Mouse (Mus musculus) mouse embryonic stem cell (cell line): ENCODE results near the gene Mutyh.

Experiments used
- in situ Hi-C, 2 experiments: fragments of 300-500 bp; cut with MboI; formaldehyde crosslinking; loops; 1 replicate in 1 of 2; 3 replicates in 1 of 2; pipeline ENCODE4 v1.14.3; 2019 to 2020; ENCODE audit warnings: low sequenced_read_pairs in 2 of 2, low pct_unique_long_range_greater_than_20kb in 1 of 2, mixed read lengths in 1 of 2; ENCODE audit not compliant: unreplicated experiment in 1 of 2

Mutyh gene

DNA sequence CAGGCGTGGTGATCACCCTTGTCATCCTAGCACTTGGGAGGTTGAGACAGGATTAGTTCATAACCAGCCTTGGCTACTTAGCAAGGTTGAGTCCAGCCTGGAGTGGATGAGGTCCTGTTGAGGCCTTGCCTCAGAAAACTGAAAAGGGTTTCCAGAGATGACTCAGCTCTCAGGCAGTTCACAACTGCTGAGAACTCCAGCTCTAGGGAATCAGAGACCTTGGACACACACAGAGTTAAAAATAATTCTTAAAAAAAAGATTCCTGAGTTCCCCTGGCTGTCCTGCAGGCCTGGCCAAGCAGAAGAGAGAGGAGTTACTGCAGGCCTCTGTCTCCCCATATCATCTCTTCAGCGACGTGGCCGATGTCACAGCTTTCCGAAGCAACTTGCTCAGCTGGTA lies 7.8 kb downstream of the Mutyh start:
- in situ Hi-C loops, result loop anchor here in 1 of 2 experiments (25.0 kb wide), 1 partner anchor 322 kb away; the partner anchor contains the start of genes Btbd19, Plk3 and Tctex1d4

DNA sequence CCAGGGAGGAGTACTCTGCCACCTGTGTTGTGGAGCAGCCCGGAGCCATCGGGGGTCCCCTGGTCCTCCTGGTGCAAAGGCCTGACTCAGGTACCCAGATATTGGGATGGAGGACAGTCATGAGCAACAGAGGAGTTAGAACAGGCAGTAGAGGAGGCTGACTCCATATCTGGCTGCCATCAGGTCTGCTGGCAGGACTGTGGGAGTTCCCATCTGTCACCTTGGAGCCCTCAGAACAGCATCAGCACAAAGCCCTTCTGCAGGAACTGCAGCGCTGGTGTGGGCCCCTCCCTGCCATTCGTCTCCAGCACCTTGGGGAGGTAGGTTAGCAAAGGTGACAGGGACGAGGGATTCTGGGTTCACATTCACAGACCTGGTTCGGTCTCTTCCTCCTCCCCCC lies 10.0 kb downstream of the Mutyh start:
- in situ Hi-C loops, result loop anchor here in 1 of 2 experiments (25.0 kb wide), 1 partner anchor 320 kb away; the partner anchor contains the start of genes Btbd19, Plk3 and Tctex1d4

DNA sequence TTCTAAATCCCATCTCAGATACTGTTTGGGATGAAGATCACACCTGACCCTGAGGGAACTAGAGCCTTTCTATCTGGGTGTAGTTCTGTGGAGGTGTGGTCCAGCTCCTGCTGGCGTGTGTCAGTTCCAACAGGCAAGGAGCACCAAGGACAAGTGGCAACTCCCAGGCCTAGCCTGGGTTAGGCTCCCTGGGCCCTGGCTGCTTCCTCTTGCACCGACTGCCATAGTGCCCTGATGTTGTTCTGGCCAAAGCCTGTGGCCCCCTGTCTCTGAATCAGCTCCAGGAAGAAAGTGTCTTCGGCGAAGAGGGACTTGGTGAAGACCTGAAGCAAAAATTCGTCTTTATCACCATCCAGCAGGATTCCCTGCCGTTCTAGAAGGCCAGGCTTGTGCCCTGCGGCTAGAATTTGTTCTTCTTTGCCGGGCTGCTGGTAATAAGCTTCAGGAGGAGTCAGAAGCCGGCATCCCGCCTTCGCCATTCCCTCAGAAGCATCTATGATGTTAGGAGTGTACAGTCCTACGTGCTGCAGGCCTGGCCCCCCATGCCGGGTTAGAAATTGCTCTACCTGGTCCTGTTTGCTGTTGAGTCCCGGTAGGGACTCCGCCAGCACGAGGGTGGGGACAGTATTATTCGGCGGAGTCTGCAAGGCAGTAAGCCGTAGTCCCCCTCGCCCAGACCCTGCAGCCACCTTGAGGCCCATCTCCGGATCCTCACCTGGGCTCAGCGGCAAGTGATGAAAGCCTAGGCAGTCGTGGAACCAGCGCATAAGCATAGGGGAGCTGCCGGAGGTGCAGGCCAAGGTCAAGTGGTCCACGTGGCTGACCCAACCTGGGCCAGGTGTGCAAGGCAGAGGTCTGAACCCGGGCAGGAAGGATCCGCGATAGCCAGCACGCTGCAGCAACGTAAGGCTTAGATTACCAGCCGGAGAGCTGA lies 12.7 kb downstream of the Mutyh start:
- in situ Hi-C loops, result loop anchor here in 1 of 2 experiments (25.0 kb wide), 1 partner anchor 317 kb away; the partner anchor contains the start of genes Btbd19, Plk3 and Tctex1d4

DNA sequence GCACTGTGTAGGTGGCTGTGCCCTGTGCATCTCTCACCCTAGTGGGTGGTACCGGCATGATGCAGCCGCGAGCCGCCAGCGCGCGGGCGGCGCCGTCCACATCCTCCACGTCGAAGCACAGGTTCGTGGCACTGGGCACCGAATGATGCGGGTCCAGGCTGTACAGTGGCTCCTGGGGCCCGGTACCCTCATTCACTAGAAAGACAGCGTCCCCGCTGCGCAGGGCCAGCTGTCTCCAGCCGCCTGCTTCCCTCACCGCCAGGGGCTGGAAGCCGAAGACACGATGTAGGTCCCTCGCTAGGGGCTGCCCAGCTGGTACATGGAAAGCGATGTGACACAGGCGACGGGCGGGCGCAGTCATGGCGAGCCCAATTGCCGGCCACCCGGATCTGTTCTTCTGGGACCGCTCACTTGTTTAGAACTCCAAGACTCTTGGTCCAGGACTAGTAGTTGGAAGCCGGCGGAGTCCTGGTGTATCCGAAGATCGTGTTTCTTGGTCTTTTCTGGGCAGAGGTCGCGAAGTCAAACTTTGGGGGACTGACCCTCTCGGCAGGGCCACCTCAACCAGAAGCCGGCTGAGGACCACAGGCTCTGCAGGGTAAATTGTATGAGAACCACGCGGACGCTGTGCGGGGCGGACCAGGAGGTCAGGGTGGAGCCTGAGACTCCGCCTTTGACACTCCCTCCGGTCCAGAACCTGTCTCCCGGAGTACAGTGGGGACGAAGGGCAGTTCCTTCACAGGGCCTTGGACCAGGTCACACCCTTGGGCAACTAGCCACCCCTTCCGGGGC lies 13.6 kb downstream of the Mutyh start:
- in situ Hi-C loops, result loop anchor here in 1 of 2 experiments (25.0 kb wide), 1 partner anchor 316 kb away; the partner anchor contains the start of genes Btbd19, Plk3 and Tctex1d4

DNA sequence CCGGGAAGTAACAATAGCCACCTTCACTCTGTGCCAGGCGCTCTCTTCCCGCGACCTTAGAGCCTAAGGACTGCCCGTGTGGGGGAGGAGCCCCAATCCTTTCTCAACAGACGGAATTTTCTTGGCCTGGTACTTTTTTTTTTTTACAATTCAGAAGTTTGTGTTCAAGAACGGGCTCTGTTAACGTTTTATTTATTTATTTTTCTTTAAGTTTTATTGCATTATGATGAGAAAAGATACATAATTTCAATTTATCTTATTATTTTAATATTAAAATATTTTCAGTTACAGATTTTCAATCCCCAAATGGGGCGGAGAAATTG lies 14.1 kb downstream of the Mutyh start, which contains the start of gene Hpdl:
Hpdl (minus strand) TSS at position 14 of the 323 bp plus-strand sequence.
- in situ Hi-C loops, result loop anchor here in 1 of 2 experiments (25.0 kb wide), 1 partner anchor 316 kb away; the partner anchor contains the start of genes Btbd19, Plk3 and Tctex1d4

DNA sequence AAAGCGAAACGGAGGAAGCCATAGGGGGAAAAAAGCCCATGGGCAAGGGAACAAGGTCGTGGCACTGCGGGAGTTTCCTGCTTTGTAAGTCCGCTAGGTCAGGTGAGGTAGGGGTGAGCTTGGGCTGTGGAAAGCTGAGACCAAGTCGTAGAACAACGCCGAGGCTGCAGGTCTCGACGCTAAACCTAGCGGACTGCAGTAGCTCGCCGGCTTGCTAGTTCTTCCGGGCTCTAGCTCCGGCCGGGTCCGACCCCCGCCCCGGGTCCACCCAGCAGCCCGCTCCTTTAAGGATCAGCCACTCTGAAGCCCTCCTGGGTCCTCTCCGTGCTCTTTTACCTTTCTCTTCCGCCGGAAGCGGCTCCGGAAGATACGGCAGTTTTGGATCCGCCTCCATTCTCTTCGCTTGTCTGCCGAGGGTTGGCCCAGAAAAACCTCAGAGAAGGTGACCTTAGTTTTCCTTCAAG lies 17.1 kb downstream of the Mutyh start:
- in situ Hi-C loops, result loop anchor here (5.0 to 25.0 kb wide), 2 partner anchors 168 to 313 kb away; partner anchors contain the start of genes Btbd19 (in 2 of the 2), Plk3 (in 2 of the 2), Tctex1d4 (in 2 of the 2) and Urod (in 2 of the 2)

DNA sequence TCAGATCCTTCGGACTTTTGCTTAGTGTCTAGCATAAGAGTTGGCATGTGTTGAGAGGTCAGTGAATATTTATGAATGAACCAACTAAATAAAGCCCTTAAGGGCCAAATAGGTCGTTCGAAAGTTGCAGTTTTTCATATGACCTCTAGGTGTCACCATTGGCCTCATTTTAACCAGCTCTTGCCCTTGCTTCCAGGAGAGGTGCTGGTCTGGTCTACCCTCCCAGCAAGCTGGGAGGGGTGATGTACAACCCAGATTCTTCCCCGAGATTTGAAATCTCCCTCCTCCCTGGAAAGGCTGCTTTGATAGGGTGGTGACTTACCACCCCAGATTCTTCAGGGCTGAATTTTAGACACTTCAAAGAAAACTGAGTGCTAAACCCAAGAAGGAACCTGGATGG lies 20.3 kb downstream of the Mutyh start:
- in situ Hi-C loops, result loop anchor here (5.0 to 25.0 kb wide), 2 partner anchors 164 to 309 kb away; partner anchors contain the start of genes Urod (in 2 of the 2), Btbd19 (in 1 of the 2), Plk3 (in 1 of the 2) and Tctex1d4 (in 1 of the 2)

DNA sequence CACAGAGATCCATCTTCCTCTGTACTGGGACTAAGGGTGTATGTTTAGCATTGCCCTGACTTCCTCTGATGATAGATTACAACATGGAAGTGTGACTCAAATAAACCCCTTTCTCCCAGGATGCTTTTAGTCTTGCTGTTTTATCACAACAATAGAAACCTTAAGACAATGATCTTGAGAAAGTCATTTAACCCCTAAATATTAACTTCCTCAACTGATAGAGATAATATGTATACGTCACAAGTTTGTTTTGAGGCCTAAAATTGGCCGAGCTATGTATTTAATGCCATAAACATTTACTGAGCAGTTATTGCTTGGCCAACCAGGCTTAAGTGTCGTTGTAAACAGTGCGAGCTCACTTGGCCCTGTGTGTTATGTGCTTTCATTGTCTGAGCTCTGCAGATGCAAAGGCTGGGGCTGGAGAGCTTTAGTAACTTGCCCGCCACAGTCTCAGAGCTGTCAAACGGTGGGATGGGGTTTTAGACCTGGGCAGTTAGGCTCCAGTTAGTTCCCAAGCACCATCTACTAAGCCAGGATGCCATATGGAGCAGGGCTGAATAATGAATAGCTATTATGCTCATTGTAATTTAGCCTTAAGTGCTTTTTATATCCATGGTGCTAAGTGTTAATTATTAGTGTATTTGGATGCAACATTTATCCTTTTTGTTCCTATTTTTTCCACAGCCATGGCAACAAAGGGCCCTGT lies 22.0 kb downstream of the Mutyh start:
- in situ Hi-C loops, result loop anchor here (5.0 to 25.0 kb wide), 2 partner anchors 163 to 308 kb away; partner anchors contain the start of genes Urod (in 2 of the 2), Btbd19 (in 1 of the 2), Plk3 (in 1 of the 2) and Tctex1d4 (in 1 of the 2)

DNA sequence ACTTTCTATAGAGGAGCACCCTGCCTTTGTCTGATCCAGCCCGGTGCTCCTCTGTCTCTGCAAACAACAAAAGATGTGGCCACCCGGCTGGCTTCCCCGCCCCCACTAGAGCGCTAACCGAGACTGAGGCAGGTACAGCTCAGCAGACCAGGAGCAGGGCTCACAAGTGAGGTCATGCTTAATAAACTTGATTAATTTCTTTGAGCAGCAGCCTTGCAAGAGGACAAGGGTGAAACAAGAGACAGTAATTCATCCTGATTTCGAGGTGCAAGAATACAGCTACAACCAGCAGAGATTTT lies 22.5 kb downstream of the Mutyh start:
- in situ Hi-C loops, result loop anchor here in 1 of 2 experiments (25.0 kb wide), 1 partner anchor 307 kb away; the partner anchor contains the start of genes Btbd19, Plk3 and Tctex1d4

DNA sequence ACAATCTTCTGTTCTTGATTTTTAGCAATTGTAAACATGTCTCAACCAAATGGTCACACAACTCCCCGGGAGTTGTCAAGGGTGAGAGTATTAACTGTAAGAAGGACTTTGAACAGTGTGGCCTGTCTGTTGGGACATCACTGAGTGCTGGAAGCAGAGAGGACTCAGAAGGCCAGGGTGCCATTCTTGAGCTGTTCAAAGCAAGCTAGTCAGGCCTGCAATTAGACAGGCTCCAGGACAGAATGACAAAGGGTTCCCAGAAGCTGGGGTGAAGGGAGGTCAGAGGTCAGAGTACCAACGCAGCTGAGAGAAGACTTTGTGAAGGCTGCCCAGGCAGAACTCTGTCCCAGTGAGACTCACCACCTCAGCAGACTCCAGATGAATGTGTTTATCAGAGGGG lies 31.5 kb downstream of the Mutyh start:
- in situ Hi-C loops, result loop anchor here in 1 of 2 experiments (25.0 kb wide), 1 partner anchor 298 kb away; the partner anchor contains the start of genes Btbd19, Plk3 and Tctex1d4

DNA sequence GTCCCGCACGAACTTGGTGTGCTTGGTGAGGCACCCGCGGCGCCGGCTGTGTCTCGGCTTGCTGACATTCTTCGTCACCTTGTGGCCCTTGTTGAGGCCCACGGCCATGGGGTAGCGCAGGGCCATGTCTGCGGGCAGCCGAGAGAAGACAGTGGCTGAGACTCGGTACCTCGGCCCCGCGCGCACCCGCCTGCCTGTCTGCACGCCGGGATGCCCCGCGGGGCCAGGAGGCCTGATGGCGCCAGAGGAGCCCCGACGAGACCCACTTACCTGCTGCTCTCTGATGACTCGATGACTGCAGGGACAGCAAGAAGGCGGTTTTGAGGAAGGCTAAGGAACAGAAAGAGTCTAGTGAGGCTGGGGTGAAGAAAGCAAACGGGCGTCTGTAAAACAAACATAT lies 32.6 kb downstream of the Mutyh start:
- in situ Hi-C loops, result loop anchor here in 1 of 2 experiments (25.0 kb wide), 1 partner anchor 297 kb away; the partner anchor contains the start of genes Btbd19, Plk3 and Tctex1d4

DNA sequence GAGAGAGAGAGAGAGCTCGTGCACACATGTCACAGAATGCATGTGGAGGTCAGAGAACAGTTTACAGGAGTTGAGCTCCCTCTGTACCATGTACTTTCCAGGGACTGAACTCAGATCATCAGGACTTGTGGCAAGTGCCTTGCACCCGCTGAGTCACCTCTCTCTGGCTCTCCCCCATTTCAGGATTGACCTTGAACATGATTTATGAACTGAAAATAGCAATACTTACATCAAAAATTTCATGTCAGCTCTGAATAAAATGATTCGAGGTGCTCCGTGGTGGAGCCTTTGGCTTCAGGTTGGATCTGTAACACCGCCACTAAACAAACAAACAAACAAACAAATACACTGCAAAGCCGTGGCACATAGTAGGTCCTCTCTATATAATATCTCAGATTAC lies 33.3 kb downstream of the Mutyh start:
- in situ Hi-C loops, result loop anchor here in 1 of 2 experiments (25.0 kb wide), 1 partner anchor 296 kb away; the partner anchor contains the start of genes Btbd19, Plk3 and Tctex1d4

DNA sequence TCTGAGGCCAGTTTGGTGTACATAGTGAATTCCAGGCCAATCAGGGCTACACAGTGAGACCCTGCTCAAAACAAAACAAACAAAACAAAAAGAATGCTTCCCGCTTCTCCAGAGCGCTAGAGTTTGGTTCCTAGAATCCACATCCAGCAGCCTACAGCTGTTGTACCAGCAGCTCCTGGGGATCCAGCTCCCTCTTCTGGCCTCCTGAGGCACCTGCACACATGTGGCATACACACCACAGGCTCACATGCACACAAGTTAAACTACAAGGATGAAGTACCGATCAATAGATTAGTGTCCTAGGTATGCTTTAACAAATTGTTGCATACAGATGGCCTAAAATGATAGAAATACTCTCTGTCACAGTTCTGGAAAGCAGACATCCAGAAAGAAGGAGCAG lies 36.8 kb downstream of the Mutyh start:
- in situ Hi-C loops, result loop anchor here in 1 of 2 experiments (25.0 kb wide), 1 partner anchor 293 kb away; the partner anchor contains the start of genes Btbd19, Plk3 and Tctex1d4

DNA sequence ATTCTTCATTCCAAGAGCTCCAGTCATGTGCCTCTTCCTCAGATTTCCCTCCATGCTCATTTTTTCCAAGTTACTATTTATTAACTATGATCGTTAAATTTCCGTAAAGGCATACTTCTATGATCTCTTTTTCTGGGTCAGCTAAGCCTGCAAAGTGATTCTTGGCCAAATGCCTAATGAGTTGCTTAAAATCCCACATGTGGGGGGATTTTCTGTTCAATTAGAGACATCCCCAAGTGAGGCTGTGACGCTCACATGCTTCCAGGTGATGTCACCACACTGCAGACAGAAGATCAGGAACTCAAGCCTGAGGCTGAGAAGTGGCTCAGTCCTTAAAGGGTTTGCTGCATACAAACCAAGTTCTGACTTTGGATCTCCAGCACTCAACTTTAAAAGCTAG lies 42.4 kb downstream of the Mutyh start:
- in situ Hi-C loops, result loop anchor here in 1 of 2 experiments (25.0 kb wide), 1 partner anchor 287 kb away; the partner anchor contains the start of genes Btbd19, Plk3 and Tctex1d4

DNA sequence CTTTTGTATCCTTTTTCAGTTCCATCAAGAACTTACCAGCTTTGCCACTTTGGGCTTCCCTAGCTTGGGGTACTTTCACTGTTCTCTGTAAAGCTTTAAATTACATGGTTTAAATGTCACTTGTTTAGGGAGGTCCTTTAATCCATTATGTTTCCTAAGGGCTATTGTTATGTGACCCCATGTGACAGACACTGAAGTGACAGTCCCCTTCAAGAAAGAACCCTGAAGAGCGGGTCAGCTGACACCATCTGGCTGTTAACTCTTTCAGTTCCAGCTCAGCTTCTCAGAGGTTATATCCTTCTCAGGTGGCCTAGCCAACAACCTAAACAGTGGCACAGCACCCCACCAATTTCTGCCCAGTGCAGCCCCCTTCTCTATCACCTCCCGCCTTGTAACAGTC lies 46.8 kb downstream of the Mutyh start:
- in situ Hi-C loops, result no loop called here

DNA sequence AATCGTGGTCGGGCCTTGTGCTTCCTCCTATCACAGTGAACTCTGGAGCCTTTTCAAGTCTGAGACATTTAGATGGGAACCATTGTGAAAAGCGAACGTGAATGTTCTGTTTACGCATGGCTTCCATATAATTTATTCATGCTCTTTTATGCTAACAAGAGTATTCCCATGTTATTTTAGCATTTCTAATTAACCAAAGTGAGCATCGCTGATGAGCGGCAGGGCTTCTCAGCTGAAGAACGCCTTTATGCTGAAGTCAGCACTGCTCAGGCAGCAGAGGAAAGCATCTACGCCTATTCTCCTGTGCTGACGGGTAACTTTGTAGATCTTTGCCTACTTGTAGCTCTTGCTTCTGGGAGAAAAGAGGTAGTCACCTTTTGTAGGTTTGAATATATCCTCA lies 49.7 kb downstream of the Mutyh start:
- in situ Hi-C loops, result no loop called here

DNA sequence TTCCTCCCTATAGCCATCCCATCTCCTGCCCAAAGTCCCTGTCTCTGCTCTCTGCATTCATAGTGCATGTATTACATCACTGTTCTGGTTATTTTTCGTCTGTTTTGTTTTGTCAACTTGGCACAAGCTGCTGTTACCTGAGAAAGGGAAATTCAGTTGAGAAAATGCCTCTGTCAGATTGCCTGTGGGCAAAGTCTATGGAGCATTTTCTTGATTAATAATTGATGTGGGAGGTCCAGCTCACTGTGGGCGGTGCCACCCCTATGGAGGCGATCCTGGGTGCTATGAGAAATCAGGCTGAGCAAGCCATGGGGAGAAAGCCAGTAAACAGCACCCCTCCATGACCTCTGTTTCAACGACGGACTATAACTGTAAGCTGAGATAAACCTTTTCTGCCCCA lies 52.2 kb downstream of the Mutyh start:
- in situ Hi-C loops, result no loop called here
